Mouse (Mus musculus) CD8-positive naive resting alpha-beta T cell, adult 2 months (primary cell): ENCODE data around the gene Ccdc134.
"Not testable (repeated sequence)": the region's sequence is repeated elsewhere in the genome, so short reads cannot be mapped to it uniquely, and the experiment has no call there.

ENCODE experiments used
- DNase-seq, 2 experiments: peaks; one replicate each; pipeline ENCODE4 v3.0.0; 2022; ENCODE audit warnings: low read depth in 2 of 2, low spot score in 2 of 2

Ccdc134 gene

GRCm38 (mm10) chr15:82127426-82128374 is at the start of gene Ccdc134:
Gene Ccdc134, plus strand, starts transcription at chr15:82127922.
- DNase-seq = peak; percentile 93 to 95

DNA sequence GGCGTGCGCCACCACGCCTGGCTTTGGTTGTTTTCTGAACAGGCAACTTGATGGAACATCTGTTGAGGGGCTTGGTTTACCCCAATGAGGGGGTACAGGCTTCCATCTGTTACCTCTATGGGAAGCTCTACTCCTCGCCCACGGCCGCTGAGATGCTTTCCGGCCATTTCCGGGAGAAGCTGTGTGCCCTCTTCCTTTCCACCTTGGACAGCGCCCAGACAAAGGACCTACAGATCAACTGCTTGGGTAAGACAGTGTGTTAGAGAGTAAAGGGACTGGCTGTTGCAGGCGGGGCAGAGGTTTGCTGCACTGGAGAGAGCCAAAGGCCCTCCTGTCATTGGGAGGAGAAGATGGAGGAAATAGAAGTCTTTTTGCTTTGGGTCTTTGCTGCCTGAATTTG is 47.8 kb upstream of the Ccdc134 start:
- DNase-seq = no peak

- peak in 1 of 2 experiments; percentile 3 for DNase-seq
Measured at GRCm38 (mm10) chr15:82081161-82081560, 46.6 kb upstream of the Ccdc134 start.

DNA sequence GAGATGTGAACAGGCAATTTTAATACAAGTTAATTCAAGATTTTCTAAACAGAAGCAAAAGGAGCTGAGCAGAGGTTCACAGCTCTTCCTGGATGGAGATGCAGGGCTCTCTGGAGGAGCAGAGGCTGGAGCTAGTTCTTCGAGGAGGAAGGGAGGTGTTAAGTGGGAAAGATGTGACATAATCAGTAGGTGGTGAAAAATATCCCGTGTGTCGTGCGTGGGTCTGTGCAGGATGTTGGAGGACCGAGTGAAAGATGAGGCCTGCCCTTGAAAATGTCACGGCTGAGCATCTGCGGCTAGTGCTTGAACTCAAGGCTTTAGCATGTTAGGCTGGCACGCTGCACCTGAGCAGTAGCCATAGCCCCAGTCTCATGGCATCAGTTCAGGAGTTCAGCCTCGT is 42.1 kb upstream of the Ccdc134 start:
- DNase-seq = no peak

DNA sequence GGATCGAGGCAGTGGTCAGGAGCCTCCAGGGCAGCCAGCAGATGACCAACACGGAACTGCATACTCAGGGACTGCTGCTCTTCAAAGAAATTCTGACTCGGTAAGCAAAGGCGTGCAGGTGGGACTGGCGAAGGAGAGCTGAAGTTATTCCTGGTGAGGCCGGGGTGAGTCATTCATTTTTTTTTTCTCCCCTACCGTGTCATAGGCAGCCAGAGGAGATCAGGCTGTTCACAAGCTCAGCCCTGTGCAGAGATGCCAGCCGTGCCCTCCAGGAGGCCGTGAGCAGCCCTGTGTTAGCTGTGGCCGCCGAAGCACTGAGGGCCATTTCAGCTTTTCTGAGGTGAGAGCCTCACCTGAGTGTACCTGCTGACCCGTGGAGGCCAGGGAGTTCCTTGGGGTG is 41.6 kb upstream of the Ccdc134 start:
- DNase-seq = no peak

DNA sequence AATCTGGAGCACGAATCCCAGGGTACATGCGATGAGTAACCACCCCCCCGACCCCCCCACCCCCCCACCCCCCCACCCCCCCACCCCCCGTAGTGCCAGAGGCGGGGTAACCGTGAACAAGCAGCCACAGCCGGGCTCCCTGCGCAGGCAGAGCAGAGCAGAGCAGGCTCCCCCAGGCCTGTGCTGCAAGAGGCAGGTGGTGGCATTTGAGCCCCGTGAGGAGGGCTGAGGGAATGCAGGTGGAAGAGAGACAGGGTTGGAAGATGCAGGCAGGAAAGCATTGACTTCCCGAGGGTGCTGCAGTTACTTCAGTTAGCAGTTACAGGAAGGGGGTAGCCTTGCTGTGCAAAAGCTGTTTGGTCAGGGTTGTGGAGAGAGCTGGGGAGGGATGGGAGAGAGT is 40.5 kb upstream of the Ccdc134 start:
- DNase-seq = no peak

GRCm38 (mm10) chr15:82091061-82091460 is 36.7 kb upstream of the Ccdc134 start:
- no peak for DNase-seq

DNA sequence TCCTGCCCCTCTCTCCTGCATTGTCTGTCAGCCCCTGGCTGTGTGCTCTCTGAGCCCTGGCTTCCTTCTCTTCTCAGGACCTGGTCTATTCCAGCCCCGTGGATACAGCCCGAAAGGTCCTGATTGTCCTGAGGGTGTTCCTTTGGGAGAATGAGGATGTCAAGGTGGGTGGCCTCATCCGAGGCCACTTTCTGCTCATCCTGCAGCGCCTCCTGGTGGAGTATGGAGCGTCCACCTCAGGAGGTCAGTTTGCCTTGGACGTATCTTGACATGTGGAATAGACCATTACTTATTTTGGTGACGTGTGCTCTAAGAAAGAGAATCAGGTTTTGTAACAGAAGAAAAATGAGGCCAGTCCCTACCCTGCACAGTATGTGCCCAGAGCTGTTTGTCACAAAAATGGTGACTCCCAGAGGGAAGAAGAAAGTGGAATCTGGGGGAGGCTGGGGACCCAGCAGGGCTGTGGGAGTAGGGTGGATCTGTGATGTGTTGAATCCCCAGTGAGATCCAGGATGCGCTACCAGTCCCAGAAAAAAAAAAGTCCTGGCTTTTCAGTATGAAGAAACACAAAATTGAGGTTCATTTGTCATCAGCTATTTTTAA is 20.7 kb upstream of the Ccdc134 start:
- DNase-seq = no peak

- no peak for DNase-seq
Measured at GRCm38 (mm10) chr15:82120544-82120943, 7.2 kb upstream of the Ccdc134 start.

GRCm38 (mm10) chr15:82126690-82127089 is 1.0 kb upstream of the Ccdc134 start:
- DNase-seq = not testable (repeated sequence)

DNA sequence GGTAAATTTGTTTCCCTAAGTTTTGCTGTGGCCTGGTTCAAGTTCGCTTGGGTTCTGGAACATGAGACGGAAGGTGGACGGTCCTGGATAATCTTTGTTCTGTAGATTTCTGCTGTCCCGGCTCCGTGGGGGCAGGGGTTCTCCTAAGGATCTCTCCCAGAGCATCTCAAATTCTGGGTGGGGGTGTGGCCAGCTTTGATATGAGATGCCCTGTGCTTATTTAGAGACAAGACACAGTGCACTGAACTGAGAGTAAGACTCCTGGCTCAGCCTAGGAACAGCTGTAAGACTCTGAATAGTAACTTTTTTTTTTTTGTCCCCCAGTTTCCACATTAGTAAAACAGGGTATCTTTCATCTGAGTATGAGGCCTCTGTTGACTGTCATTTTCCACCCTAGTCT is 676 bp downstream of the Ccdc134 start:
- no peak for DNase-seq

DNA sequence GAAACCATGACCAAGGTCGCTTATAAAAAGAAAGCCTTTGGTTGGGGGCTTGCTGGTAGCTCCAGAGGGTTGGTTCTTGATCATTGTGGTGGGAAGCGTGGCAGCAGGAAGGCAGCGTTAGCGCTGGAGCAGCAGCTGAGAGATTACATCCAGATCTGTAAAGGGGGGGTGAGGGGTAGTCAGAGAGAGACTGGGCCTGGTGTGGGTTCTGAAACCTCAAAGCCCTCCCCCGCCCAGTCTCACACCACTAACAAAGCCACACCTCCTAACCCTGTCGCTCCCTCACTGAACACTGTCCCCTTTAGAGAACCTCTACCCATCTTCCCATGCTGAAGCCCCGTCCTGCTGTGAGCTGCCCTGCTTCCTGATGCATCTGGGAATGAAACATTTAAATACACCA is 2.9 kb downstream of the Ccdc134 start:
- peak in 1 of 2 experiments; percentile 12 for DNase-seq

- no peak for DNase-seq
Measured at GRCm38 (mm10) chr15:82135372-82135771, 7.7 kb downstream of the Ccdc134 start.

GRCm38 (mm10) chr15:82138565-82138964 is 10.8 kb downstream of the Ccdc134 start:
- peak; percentile 66 to 73 for DNase-seq

DNA sequence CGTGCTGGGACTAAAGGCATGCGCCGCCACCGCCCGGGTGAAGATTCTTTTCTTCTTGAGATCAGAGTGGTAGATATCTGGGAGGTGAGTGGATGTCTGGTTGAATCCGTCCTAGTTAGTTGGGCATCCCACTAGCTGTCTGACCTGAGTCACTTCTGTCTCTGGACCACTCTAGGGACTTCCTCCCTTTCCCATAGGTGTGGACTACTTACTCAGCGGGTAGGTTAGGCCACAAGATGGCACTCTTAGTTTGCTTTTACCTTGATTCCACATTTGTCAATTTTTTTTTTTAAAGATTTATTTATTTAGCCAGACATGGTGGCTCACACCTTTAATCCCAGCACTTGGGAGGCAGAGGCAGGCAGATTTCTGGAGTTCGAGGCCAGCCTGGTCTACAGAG is 11.5 kb downstream of the Ccdc134 start:
- peak in 1 of 2 experiments; percentile 28 for DNase-seq

GRCm38 (mm10) chr15:82140355-82140754 is 12.6 kb downstream of the Ccdc134 start:
- DNase-seq = no peak

DNA sequence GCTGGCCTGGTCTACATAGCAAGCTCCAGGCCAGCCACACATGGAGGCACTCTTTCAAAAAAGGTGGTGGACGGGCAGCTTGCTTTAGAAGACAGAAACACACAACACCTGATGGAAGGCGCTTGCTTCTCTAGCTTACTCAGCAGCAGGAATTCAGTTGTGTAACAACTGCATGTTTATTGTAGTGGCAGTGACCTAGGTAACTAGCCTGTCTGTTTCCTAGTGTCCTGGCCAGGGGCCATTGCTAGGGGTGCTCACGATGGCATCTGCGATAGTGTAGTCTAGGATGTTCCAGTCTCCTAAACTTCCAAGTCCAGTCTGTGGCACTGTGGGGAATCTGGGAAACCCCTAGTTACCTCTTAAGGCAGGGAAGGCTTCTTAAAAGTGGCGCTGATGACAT is 16.4 kb downstream of the Ccdc134 start:
- no peak for DNase-seq

DNA sequence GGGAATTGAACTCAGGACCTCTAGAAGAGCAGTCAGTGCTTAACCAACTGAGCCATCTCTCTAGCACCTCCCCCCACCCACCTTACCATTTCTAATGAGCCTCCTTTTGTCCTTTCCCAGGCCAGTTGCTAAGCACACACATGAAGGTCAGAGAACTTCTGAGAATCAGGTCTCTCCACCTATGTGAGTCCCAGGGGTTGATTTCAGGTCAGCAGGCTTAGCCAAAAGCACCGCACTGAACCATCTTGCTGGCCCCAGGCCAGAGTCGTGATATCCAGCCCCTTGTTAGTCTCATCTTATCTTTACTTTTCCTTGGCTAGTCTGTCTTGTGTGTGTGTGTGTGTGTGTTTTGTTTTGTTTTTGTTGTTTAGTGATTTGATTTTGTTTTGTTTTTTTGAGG is 17.7 kb downstream of the Ccdc134 start:
- DNase-seq = no peak

DNA sequence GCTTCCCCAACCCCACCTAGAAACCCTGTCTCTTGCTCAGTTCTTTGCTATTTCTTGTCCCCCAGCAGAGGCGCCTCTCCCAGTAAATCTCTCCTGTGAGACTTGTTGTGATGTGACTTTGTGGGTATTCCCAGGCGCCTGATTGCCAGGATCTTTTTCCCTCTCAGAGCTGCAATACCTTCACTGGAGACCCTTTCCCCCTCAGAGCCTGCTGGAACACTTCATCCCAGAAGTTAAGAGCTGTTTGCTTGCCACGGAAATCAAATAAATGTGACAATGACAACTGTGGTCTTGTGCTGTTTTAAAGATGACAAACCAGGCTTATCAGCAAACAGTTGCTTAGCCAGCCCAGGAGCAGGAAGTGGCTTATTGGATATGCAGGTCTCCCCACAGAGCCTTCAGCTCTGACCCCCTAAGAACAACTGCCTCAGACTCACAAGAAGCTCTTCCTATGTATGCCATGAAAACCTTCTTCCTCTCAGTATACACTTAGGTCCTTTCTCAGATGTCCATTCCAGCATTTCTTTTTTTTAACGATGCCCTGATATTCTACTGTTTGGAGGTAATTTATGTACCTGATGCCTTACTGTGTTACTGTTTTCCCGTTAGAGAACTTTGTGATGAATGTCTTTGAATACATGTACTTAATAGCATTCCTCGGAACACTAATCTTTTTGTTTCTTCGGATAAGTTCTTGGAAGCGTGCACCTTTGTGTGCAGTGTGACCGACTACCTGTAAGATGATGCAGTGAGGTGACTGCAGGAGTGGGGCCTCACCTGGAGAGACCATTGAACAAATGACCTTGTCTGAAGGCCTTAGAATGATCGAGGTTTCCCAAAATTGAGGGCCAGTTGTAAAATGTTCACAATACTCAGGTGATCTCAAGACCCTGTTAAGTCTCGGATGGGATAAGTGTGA is 18.4 kb downstream of the Ccdc134 start:
- DNase-seq = peak in 1 of 2 experiments; percentile 18

DNA sequence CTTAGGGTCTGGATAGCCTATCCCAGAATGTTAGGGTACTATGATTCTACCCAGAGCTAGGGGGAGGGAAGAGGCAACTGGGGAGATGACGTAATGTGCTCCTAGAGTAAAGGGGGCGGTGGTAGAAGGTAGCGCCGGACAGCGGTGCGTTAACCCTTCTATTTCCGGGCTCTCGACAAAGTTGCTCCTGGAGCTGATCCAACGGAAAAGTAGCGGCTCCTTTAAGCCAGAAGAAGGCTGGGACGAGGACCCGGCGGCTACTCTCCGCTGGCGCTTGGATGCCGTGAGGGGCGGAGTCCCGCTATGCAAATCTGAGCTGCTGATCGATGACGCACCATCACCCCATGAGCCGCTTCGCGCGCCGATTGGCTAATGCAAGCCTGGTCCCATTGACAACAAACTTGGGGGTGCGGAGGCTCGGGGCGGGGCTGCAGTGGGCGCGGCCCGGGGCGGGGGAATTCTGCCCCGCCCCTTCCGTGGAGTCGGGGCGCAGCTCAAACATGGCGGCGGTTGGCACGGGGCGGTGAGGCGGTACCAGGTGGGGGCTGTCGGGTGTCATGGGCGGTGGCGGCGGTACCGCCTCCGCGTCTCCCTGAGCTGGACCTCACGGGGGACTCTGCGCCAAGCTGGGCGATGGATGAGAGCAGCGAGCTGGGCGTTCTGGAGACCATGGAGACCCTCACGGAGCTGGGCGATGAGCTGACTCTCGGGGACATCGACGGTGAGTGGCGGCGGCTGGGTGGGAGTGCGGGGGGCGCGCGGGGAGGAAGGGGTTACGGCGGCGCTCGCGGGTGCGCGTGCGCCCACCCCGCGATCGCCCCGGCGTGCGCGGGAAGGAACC is 19.3 kb downstream of the Ccdc134 start, which contains the start of gene Srebf2:
Srebf2 (plus strand) TSS at position 412 of the 841 bp plus-strand sequence.
- peak; percentile 95 to 96 for DNase-seq
